Mouse (Mus musculus) small intestine, adult 2 months (tissue): ENCODE data around the gene Dtd1.

ENCODE experiments used
- CTCF ChIP-seq: fragments of 200-500 bp; IDR thresholded peaks from 2 replicates; pipeline ENCODE4 v1.5.1; 2012; ENCODE audit warnings: low read depth, mild to moderate bottlenecking, control low read depth, inconsistent platforms, low read length, moderate library complexity, mixed read lengths; ENCODE audit not compliant: insufficient replicate concordance, insufficient read length; ENCODE audit errors: extremely low read depth
- POLR2A ChIP-seq: fragments of 200-500 bp; IDR thresholded peaks from 2 replicates; pipeline ENCODE4 v1.6.1; 2012; ENCODE audit warnings: low read depth, mild to moderate bottlenecking, control low read depth, inconsistent platforms, low read length, moderate library complexity

- no peak for TF ChIP-seq CTCF
- no peak for TF ChIP-seq POLR2A
Observed at GRCm38 (mm10) chr2:144738576-144738975, 138.9 kb downstream of the Dtd1 start.
